ENCODE assay signal across 15 mouse cellular contexts in genomic region chr1:136143514-136143913, GRCm38 (mm10). TPM values are rescaled to one million over a fixed set of nuclear protein-coding genes. Genes with fewer than 3 reads are reported as not detected.
A peak's percentile ranks its signal among the peaks of the same experiment; 100 is the strongest.
DNase-seq lines count a peak whose midpoint lies in the region; ATAC-seq and TF ChIP-seq lines count a peak whose summit lies in the region.
"Had no signal": no experiment of that assay in that cellular context is flagged by ENCODE, and none has a peak within 500 bp of the region (broad histone marks: within the 10 kb centered on the region; RNA-seq: fewer than 3 reads in every experiment).

No protein-coding gene starts in this region.

- no peak for TF ChIP-seq CTCF in cortical plate, adult 2 months (IDR thresholded peaks at IDR 0.05; ENCODE audit: extremely low read depth, insufficient read depth, low read length)
- TF ChIP-seq CTCF in layer of hippocampus, adult 2 months (conservative IDR thresholded peaks at IDR 0.05): no peak
- TF ChIP-seq CTCF in midbrain, postnatal 0 days (IDR thresholded peaks at IDR 0.05): no peak

- H3K9me3 ChIP-seq in hindbrain, embryonic 10.5 days: no peaks in the 10 kb centered on the region
- H3K9me3 ChIP-seq in hindbrain, embryonic 12.5 days (replicated peaks): no peaks in the 10 kb centered on the region
- H3K9me3 ChIP-seq in midbrain, postnatal 0 days (ENCODE audit: low read length): no peaks in the 10 kb centered on the region
- H3K9me3 ChIP-seq: embryonic facial prominence, embryonic 10.5 days; heart, embryonic 13.5 days; limb, embryonic 15.5 days had no signal

- peaks cover 37% of the 10 kb centered on the region for H3K36me3 ChIP-seq in hindbrain, embryonic 10.5 days
- H3K36me3 ChIP-seq in hindbrain, embryonic 12.5 days: peaks cover 35% of the 10 kb centered on the region
- peaks cover 37% of the 10 kb centered on the region for H3K36me3 ChIP-seq in midbrain, postnatal 0 days (ENCODE audit: insufficient read depth, low read length)

- no peak overlapping the region for H3K9ac ChIP-seq in hindbrain, embryonic 12.5 days
- H3K9ac ChIP-seq in midbrain, postnatal 0 days (replicated peaks; ENCODE audit: low read length, poor library complexity, severe bottlenecking): no peak overlapping the region
- H3K9ac ChIP-seq: heart, embryonic 13.5 days; limb, embryonic 15.5 days had no signal

- H3K4me2 ChIP-seq in hindbrain, embryonic 12.5 days (replicated peaks): no peak overlapping the region
- no peak overlapping the region for H3K4me2 ChIP-seq in midbrain, postnatal 0 days (ENCODE audit: low read depth, low read length, poor library complexity, severe bottlenecking)
- H3K4me2 ChIP-seq: heart, embryonic 13.5 days; limb, embryonic 15.5 days had no signal

- no peak for DNase-seq in hindbrain, embryonic 10.5 days (ENCODE audit: low spot score)
- DNase-seq in layer of hippocampus, adult 2 months (ENCODE audit: low spot score in 2 of 2): peak; percentile 64 to 88
- DNase-seq in midbrain, postnatal 0 days (ENCODE audit: low spot score): peak; percentile 72
- DNase-seq in lung, postnatal 4 days: no peak
- DNase-seq in urinary bladder, postnatal 25 days (ENCODE audit: low spot score): no peak
- DNase-seq in ovary, postnatal 14 days (ENCODE audit: low spot score): no peak
- DNase-seq: adrenal gland, adult 8-10 months; kidney, postnatal 14 days; thymus, adult 18-20 months had no signal

- H3K27ac ChIP-seq in hindbrain, embryonic 10.5 days: peak overlapping the region; percentile 24; the same call in 1 of the 2 replicates
- no peak overlapping the region for H3K27ac ChIP-seq in hindbrain, embryonic 12.5 days
- H3K27ac ChIP-seq in cortical plate, adult 2 months (ENCODE audit: insufficient read depth, low read length): peak overlapping the region; percentile 85
- peak overlapping the region; percentile 95 for H3K27ac ChIP-seq in layer of hippocampus, adult 2 months
- no peak overlapping the region for H3K27ac ChIP-seq in midbrain, postnatal 0 days (ENCODE audit: low read depth, low read length)
- H3K27ac ChIP-seq: embryonic facial prominence, embryonic 10.5 days; heart, embryonic 13.5 days; limb, embryonic 15.5 days had no signal

- peaks cover 63% of the 10 kb centered on the region for H3K4me1 ChIP-seq in hindbrain, embryonic 10.5 days (replicated peaks)
- H3K4me1 ChIP-seq in hindbrain, embryonic 12.5 days: peaks cover 61% of the 10 kb centered on the region
- peaks cover 23% of the 10 kb centered on the region for H3K4me1 ChIP-seq in cortical plate, adult 2 months (ENCODE audit: control insufficient read depth, insufficient read depth, low read length)
- H3K4me1 ChIP-seq in midbrain, postnatal 0 days (ENCODE audit: insufficient read depth, low read length): peaks cover 29% of the 10 kb centered on the region; the same call in 1 of the 2 replicates

- no peak; the same call in 1 of the 2 replicates for TF ChIP-seq POLR2A in cortical plate, adult 2 months (IDR thresholded peaks at IDR 0.05; ENCODE audit: extremely low read depth, insufficient read depth, low read length)

- no peak for ATAC-seq in hindbrain, embryonic 12.5 days (ENCODE audit: low FRiP score)
- ATAC-seq in midbrain, postnatal 0 days (ENCODE audit: low FRiP score): no peak
- ATAC-seq: inflammation-experienced regulatory T-cells, adult 6 months had no signal

- 69% methylated on average over 10 of the region's 10 CpGs for whole genome bisulfite sequencing in hindbrain, embryonic 10.5 days
- WGBS in hindbrain, embryonic 12.5 days: 60% methylated on average over 10 of the region's 10 CpGs
- 50% methylated on average over 10 of the region's 10 CpGs for WGBS in midbrain, postnatal 0 days

- peaks cover 9% of the 10 kb centered on the region; the same call in 1 of the 2 replicates for H3K27me3 ChIP-seq in hindbrain, embryonic 10.5 days (ENCODE audit: insufficient read depth, poor library complexity, severe bottlenecking)
- H3K27me3 ChIP-seq in hindbrain, embryonic 12.5 days: no peaks in the 10 kb centered on the region
- no peaks in the 10 kb centered on the region for H3K27me3 ChIP-seq in midbrain, postnatal 0 days (ENCODE audit: insufficient read depth, low read length)
- H3K27me3 ChIP-seq: heart, embryonic 13.5 days; limb, embryonic 15.5 days had no signal

- no peak overlapping the region for H3K4me3 ChIP-seq in hindbrain, embryonic 10.5 days
- no peak overlapping the region for H3K4me3 ChIP-seq in hindbrain, embryonic 12.5 days
- H3K4me3 ChIP-seq in cortical plate, adult 2 months (ENCODE audit: insufficient read depth, low read length): no peak overlapping the region
- peak overlapping the region; percentile 13; the same call in 1 of the 2 replicates for H3K4me3 ChIP-seq in layer of hippocampus, adult 2 months
- H3K4me3 ChIP-seq in midbrain, postnatal 0 days (ENCODE audit: low read depth, low read length): no peak overlapping the region
- H3K4me3 ChIP-seq: embryonic facial prominence, embryonic 10.5 days; heart, embryonic 13.5 days; limb, embryonic 15.5 days had no signal

RNA-seq across cellular contexts. Expression of gene Kif21b, which starts 12.3 kb away (rescaled TPM):
- 6.6 and 15.5 TPM in 2 replicates for polyA plus RNA-seq in hindbrain, embryonic 10.5 days (2016; fragmentation: Nextera tagmentation; extraction: Ambion mirVana)
- polyA plus RNA-seq in hindbrain, embryonic 12.5 days (2016; fragmentation: Nextera tagmentation; extraction: Ambion mirVana): 39.1 and 44.7 TPM in 2 replicates
- polyA plus RNA-seq in cortical plate, adult 2 months (2012; rRNA removed): 42.5 and 44.4 TPM in 2 replicates
- total RNA-seq in layer of hippocampus, adult 2 months (2021): 10 to 100 TPM; 33.9 to 36.5 TPM
- 156 and 160 TPM in 2 replicates for total RNA-seq in midbrain, postnatal 0 days (2014; rRNA removed)
- 28.1 and 32.1 TPM in 2 replicates for polyA plus RNA-seq in midbrain, postnatal 0 days (2015; fragmentation: Nextera tagmentation; extraction: Ambion mirVana)

Comparison
In these comparisons a context has a peak if more than half of its experiments do, and no peak if none do; other contexts are left out.
1. H3K27ac ChIP-seq: peak in hindbrain, embryonic 10.5 days (single experiment), cortical plate, adult 2 months (single experiment) and layer of hippocampus, adult 2 months (single experiment); none in hindbrain, embryonic 12.5 days (single experiment) and midbrain, postnatal 0 days (single experiment).
2. DNase-seq: peak in layer of hippocampus, adult 2 months (2 of 2) and midbrain, postnatal 0 days (single experiment); none in hindbrain, embryonic 10.5 days (single experiment), lung, postnatal 4 days (0 of 2), urinary bladder, postnatal 25 days (single experiment) and ovary, postnatal 14 days (single experiment).